Mouse (Mus musculus) embryonic fibroblast, embryonic 13.5 days (primary cell): ENCODE measurements around the gene Zfp507.

Experiments
- CTCF ChIP-seq: IDR thresholded peaks from 2 replicates; pipeline ENCODE4 v1.5.1; 2011; ENCODE audit warnings: mild to moderate bottlenecking, control low read depth, low read length, moderate library complexity, borderline replicate concordance; ENCODE audit not compliant: insufficient read depth
- POLR2A ChIP-seq: IDR thresholded peaks from 2 replicates; pipeline ENCODE4 v1.6.1; 2011; ENCODE audit warnings: low read depth, mild to moderate bottlenecking, control low read depth, low read length, moderate library complexity

DNA sequence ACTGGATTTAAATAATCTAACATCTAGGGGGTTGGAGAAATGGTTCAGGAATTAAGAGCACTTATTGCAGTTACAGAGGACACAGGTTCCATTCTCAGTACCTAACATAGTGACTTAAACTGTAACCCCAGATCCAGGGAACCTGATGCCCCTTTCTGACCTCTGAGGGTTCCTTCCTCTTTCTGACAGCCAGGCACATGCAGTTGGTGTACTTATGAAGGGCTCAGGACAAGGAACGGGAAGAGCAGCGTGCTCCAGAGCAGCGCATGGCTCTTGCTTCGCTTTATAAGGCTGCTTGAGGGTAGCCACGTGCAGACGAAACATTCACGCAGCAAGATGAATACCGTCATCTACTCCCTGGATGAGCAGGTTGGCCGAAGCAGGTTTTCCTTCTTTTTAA lies 51.9 kb downstream of the Zfp507 start:
- no peak for TF ChIP-seq CTCF
- no peak for TF ChIP-seq POLR2A
